Mouse (Mus musculus) liver, adult 2 months (tissue): Measurements from ENCODE around the gene 1700029P11Rik. TPM values are rescaled to one million over a fixed set of nuclear protein-coding genes. Genes with fewer than 3 reads are reported as not detected.

ENCODE experiments used
- DNase-seq: peaks from one replicate; pipeline ENCODE4 v3.0.0-alpha.2; 2011; ENCODE audit warnings: low read depth, low spot score; ENCODE audit errors: extremely low read depth
- H3K27ac ChIP-seq: fragments of 200-500 bp; replicated peaks from 2 replicates; pipeline ENCODE4 v1.5.1; 2012; ENCODE audit warnings: low read depth, mild to moderate bottlenecking, control low read depth, inconsistent platforms, low read length; ENCODE audit not compliant: insufficient read depth
- H3K27me3 ChIP-seq: fragments of 200-500 bp; 2 replicates; pipeline ENCODE4 v1.6.1; 2012; ENCODE audit warnings: mild to moderate bottlenecking, moderate library complexity, low read length, inconsistent platforms; ENCODE audit not compliant: control insufficient read depth, insufficient read depth
- H3K36me3 ChIP-seq: fragments of 200-500 bp; 2 replicates; pipeline ENCODE4 v1.6.1; 2012; ENCODE audit warnings: low read length, inconsistent platforms; ENCODE audit not compliant: control insufficient read depth, insufficient read depth
- H3K4me1 ChIP-seq: fragments of 200-500 bp; 2 replicates; pipeline ENCODE4 v1.6.1; 2011; ENCODE audit warnings: low read length; ENCODE audit not compliant: control insufficient read depth, insufficient read depth
- H3K4me3 ChIP-seq: fragments of 200-500 bp; 2 replicates; pipeline ENCODE4 v1.5.1; 2011; ENCODE audit warnings: low read depth, mild to moderate bottlenecking, control low read depth, low read length, moderate library complexity; ENCODE audit not compliant: insufficient read depth
- H3K79me2 ChIP-seq: fragments of 200-500 bp; 2 replicates; pipeline ENCODE4 v1.6.1; 2012; ENCODE audit warnings: inconsistent platforms, mild to moderate bottlenecking, low read length, moderate library complexity; ENCODE audit not compliant: control insufficient read depth, insufficient read depth
- H3K9ac ChIP-seq: fragments of 200-500 bp; 2 replicates; pipeline ENCODE4 v1.6.1; 2012; ENCODE audit warnings: low read depth, mild to moderate bottlenecking, control low read depth, inconsistent platforms, low read length
- CTCF ChIP-seq: fragments of 200-500 bp; IDR thresholded peaks from 2 replicates; pipeline ENCODE4 v1.5.1; 2011; ENCODE audit warnings: low read depth, low read length, control low read depth
- POLR2A ChIP-seq: fragments of 200-500 bp; IDR thresholded peaks from 2 replicates; pipeline ENCODE4 v1.6.1; 2011; ENCODE audit warnings: low read length, control low read depth; ENCODE audit not compliant: insufficient read depth; ENCODE audit errors: extremely low read depth
- WGBS: fragments of 180-500 bp; shearing (Covaris S2); methylation state at CpG from one replicate; pipeline ENCODE4 v1.1.7; 2018; 5-methylcytosine and 5-hydroxymethylcytosine counted together
- polyA plus RNA-seq: library from polyadenylated mRNA; depleted of rRNA; stranded (reverse); fragments of >200 nt; gene quantifications from 2 replicates; pipeline ENCODE4 v1.2.3, GENCODE M21; 2012
- total RNA-seq: library from RNA; depleted of rRNA; stranded (reverse); fragments of >200 nt; gene quantifications from 2 replicates; pipeline ENCODE4 v1.2.3, GENCODE M21; 2014

Gene 1700029P11Rik
- total and polyA plus RNA-seq, 2 experiments = not detected

- TF ChIP-seq POLR2A (no peak), CTCF (no peak)
- no peak for DNase-seq
- H3K9ac ChIP-seq = no peak overlapping the region
- peaks cover 4% of the 10 kb centered on the region; the same call in 1 of the 2 replicates for H3K4me1 ChIP-seq
- H3K27me3 ChIP-seq = no peaks in the 10 kb centered on the region
- no peaks in the 10 kb centered on the region for H3K79me2 ChIP-seq
- H3K4me3 ChIP-seq = no peak overlapping the region
- H3K36me3 ChIP-seq = peaks cover 38% of the 10 kb centered on the region
- WGBS = 94% methylated on average over 6 of the region's 6 CpGs
- H3K27ac ChIP-seq = no peak overlapping the region
These were observed 13.7 kb downstream of the 1700029P11Rik start for GRCm38 (mm10) chr15:81993992-81994391.

GRCm38 (mm10) chr15:82004257-82004656 lies 23.9 kb downstream of the 1700029P11Rik start:
- no peak overlapping the region for H3K27ac ChIP-seq
- 76% methylated on average over 8 of the region's 8 CpGs for WGBS
- TF ChIP-seq CTCF (no peak), POLR2A (no peak)
- no peak overlapping the region for H3K4me3 ChIP-seq
- no peaks in the 10 kb centered on the region for H3K27me3 ChIP-seq
- H3K9ac ChIP-seq = no peak overlapping the region
- DNase-seq = no peak
- H3K36me3 ChIP-seq = peaks cover 25% of the 10 kb centered on the region
- peaks cover 4% of the 10 kb centered on the region; the same call in 1 of the 2 replicates for H3K79me2 ChIP-seq
- H3K4me1 ChIP-seq = no peaks in the 10 kb centered on the region

- 90% methylated on average over 6 of the region's 6 CpGs for WGBS
- H3K27ac ChIP-seq = no peak overlapping the region
- DNase-seq = no peak
- H3K36me3 ChIP-seq = no peaks in the 10 kb centered on the region
- TF ChIP-seq CTCF = no peak
- TF ChIP-seq POLR2A = no peak
- H3K4me1 ChIP-seq = peaks cover 11% of the 10 kb centered on the region; the same call in 1 of the 2 replicates
- H3K79me2 ChIP-seq = peaks cover 15% of the 10 kb centered on the region; the same call in 1 of the 2 replicates
- no peak overlapping the region for H3K4me3 ChIP-seq
- no peak overlapping the region for H3K9ac ChIP-seq
- H3K27me3 ChIP-seq = no peaks in the 10 kb centered on the region
These were observed 31.6 kb downstream of the 1700029P11Rik start for GRCm38 (mm10) chr15:82011947-82012346.

GRCm38 (mm10) chr15:82014745-82015391 lies 34.5 kb downstream of the 1700029P11Rik start:
- TF ChIP-seq CTCF = no peak
- no peak for TF ChIP-seq POLR2A
- Histone ChIP-seq H3K79me2 (peaks cover 11% of the 10 kb centered on the region; the same call in 1 of the 2 replicates), H3K9ac (peak overlapping the region; percentile 83; the same call in 1 of the 2 replicates), H3K27ac (no peak overlapping the region), H3K4me3 (peak overlapping the region; percentile 77), H3K27me3 (no peaks in the 10 kb centered on the region), H3K36me3 (no peaks in the 10 kb centered on the region), H3K4me1 (peaks cover 11% of the 10 kb centered on the region; the same call in 1 of the 2 replicates)
- DNase-seq = no peak
- 12% methylated on average over 9 of the region's 9 CpGs for WGBS

- Histone ChIP-seq H3K4me3 (peak overlapping the region; percentile 77), H3K27me3 (no peaks in the 10 kb centered on the region), H3K27ac (peak overlapping the region; percentile 53), H3K79me2 (peaks cover 11% of the 10 kb centered on the region; the same call in 1 of the 2 replicates), H3K36me3 (no peaks in the 10 kb centered on the region), H3K9ac (peak overlapping the region; percentile 83), H3K4me1 (peaks cover 11% of the 10 kb centered on the region; the same call in 1 of the 2 replicates)
- TF ChIP-seq POLR2A (no peak), CTCF (no peak)
- peak; percentile 43 for DNase-seq
- WGBS = 1% methylated on average over 39 of the region's 39 CpGs
These were observed 35.2 kb downstream of the 1700029P11Rik start for GRCm38 (mm10) chr15:82015392-82016100.

- H3K4me1 ChIP-seq = peaks cover 11% of the 10 kb centered on the region; the same call in 1 of the 2 replicates
- under 1% methylated on average over 53 of the region's 53 CpGs for WGBS
- TF ChIP-seq POLR2A (peak; percentile 85), CTCF (peak; percentile 28)
- H3K79me2 ChIP-seq = peaks cover 5% of the 10 kb centered on the region; the same call in 1 of the 2 replicates
- H3K27ac ChIP-seq = peak overlapping the region; percentile 53
- H3K9ac ChIP-seq = peak overlapping the region; percentile 83
- H3K27me3 ChIP-seq = no peaks in the 10 kb centered on the region
- H3K4me3 ChIP-seq = peak overlapping the region; percentile 77
- no peaks in the 10 kb centered on the region for H3K36me3 ChIP-seq
- peak; percentile 95 for DNase-seq
These were observed 35.9 kb downstream of the 1700029P11Rik start for GRCm38 (mm10) chr15:82016101-82016808.
